Mouse (Mus musculus) embryo, embryonic 9.5 days (tissue): ENCODE results near the gene Ccnh.
"Not testable (repeated sequence)": the region's sequence is repeated elsewhere in the genome, so short reads cannot be mapped to it uniquely, and the experiment has no call there.

Experiments
- DNase-seq: peaks from one replicate; pipeline ENCODE4 v3.0.0-alpha.2; 2017; ENCODE audit errors: extremely low spot score

Ccnh gene

GRCm38 (mm10) chr13:85188903-85189643, at the start of gene Ccnh:
Ccnh (plus strand) TSS chr13:85189408.
- DNase-seq: peak; percentile 89

DNA sequence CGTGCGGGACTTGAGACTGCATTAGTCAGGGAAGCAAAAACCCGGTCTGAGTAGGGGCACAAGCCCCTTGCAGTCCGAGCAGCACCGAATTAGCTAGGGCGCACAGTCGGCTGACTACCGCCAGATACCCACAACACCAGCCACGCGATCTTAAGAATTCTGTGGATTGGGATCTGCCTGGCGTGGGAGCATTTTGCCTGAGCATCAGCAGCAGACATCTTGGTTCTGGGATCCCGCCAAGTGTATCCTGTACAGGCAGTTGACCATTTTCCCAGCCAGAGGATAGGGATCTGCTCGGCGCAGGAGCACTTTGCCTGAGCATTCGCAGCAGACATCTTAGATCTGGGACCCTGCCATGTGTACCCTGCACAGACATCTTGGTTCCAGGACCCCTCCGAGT, 45.8 kb upstream of the Ccnh start:
- not testable (repeated sequence) for DNase-seq

DNA sequence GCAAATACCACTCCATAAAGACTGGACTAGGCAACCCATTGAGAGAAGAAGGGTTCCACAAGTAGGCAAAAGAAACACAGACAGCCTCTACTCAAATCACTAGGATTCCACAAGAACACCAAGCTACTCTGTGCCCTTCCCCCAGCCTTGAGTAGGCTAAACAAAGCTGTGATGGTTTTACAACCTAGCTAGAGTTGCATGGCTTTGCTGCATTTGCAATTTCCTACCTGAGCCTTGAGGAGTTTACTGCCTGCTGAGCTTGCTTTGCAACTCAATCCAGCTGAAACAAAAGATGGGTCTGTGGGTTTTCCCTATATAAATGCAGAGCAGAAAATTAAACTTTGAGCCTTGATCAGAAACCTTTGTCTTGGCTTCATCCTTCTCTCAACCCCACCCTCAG, 42.7 kb upstream of the Ccnh start:
- DNase-seq: no peak

DNA sequence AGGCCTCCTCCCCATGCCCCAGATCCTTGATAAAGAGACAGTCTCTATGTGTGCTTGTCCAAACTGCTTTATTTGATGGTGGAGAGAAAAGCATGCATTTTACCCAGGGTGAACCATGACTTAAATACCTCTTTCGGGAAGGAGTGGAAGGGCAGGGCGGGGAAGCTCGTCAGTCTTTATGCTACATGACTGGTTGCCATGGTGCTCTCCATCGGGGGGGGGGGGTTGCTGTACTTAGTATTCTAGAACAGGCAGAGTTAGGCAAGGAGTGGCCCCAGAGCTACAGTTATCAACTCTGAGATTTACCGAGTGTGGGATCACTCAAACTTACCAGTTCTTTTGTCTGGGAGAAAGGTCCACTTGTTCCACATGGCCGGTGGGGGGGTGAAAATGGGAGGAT, 34.5 kb upstream of the Ccnh start:
- DNase-seq: no peak

GRCm38 (mm10) chr13:85159971-85160370, 29.2 kb upstream of the Ccnh start:
- DNase-seq: no peak

- no peak for DNase-seq
These were observed 24.6 kb upstream of the Ccnh start for GRCm38 (mm10) chr13:85164512-85165124.

DNA sequence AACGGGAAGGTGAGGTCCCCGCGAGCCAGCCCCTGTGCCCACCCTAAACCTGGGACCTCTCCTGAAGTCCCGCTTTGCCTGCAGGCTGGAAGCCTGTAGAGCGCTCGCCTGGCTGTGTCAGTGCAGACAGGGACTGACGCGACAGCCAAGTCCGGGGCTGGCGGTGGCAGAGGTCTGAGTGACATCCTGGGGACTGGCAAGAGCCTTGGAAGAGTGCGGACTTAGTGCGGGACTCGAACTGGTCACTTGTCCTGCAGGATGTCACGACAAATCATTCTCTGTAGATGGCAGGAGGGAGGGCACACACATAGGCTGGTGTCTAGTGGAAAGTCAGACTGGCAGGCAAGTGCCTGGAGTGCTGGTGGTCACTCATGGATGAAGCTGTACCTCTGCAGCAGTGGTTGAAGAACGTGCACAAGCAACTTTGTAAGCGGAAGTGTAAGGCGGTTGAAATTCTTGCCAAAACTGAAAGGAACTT, 475 bp downstream of the Ccnh start:
- DNase-seq: no peak

GRCm38 (mm10) chr13:85191253-85191652, 2.0 kb downstream of the Ccnh start:
- DNase-seq: no peak

- no peak for DNase-seq
These were observed 18.3 kb downstream of the Ccnh start for GRCm38 (mm10) chr13:85207493-85207892.

DNA sequence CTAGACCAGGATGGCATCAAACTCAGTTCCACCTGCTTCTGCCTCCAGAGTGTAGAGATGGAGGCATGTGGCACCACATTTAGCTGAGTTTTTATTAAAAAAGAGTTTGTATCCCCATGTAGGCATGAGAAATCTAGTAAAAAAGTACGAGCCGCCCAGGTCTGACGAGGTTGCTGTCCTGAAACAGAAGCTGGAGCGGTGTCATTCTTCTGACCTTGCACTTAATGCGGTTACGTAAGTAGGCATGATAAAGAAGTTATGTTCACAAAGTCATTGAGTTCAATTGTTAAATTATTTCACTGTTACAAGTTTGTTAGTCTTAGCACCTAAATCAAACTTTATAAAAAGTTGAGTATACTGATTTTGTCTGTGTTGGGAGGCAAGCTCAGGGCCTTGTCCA, 19.4 kb downstream of the Ccnh start:
- no peak for DNase-seq

DNA sequence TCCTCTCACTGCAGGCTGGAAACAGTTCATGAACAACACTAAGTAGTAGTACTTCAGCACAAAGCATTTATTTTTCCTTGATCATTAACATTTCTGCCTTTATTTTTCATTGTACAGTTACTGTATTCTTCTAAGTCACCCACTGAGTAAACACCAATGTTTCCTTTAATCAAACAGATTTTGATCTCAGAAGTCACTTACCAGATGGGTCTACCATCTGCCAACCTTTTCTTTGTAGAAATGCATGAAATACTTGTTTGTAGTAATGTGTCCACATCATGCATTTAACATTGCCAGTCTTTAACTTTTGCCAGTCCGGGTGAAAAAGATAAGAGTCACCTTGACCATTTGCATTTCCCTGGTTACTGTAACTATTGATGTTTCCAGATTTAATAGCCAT, 21.1 kb downstream of the Ccnh start:
- DNase-seq: no peak

- no peak for DNase-seq
These were observed 29.4 kb downstream of the Ccnh start for GRCm38 (mm10) chr13:85218656-85219055.

GRCm38 (mm10) chr13:85238760-85239159, 49.6 kb downstream of the Ccnh start:
- no peak for DNase-seq
